Mouse (Mus musculus) liver, adult 10 weeks (tissue): ENCODE measurements around the gene Ccdc81. TPM values are rescaled to one million over a fixed set of nuclear protein-coding genes. Genes with fewer than 3 reads are reported as not detected.

Source experiments
- polyA plus RNA-seq: library from polyadenylated mRNA; stranded (reverse); fragments of 350-450 nt; fragmentation: Illumina TruSeq; extraction: RNeasy Lipid Tissue Mini Kit (QIAGEN cat#74804); gene quantifications from one replicate; pipeline ENCODE4 v1.2.3, GENCODE M21; 2014; ENCODE audit warnings: low read depth, low replicate concordance

Gene Ccdc81
- polyA plus RNA-seq = not detected

DNA sequence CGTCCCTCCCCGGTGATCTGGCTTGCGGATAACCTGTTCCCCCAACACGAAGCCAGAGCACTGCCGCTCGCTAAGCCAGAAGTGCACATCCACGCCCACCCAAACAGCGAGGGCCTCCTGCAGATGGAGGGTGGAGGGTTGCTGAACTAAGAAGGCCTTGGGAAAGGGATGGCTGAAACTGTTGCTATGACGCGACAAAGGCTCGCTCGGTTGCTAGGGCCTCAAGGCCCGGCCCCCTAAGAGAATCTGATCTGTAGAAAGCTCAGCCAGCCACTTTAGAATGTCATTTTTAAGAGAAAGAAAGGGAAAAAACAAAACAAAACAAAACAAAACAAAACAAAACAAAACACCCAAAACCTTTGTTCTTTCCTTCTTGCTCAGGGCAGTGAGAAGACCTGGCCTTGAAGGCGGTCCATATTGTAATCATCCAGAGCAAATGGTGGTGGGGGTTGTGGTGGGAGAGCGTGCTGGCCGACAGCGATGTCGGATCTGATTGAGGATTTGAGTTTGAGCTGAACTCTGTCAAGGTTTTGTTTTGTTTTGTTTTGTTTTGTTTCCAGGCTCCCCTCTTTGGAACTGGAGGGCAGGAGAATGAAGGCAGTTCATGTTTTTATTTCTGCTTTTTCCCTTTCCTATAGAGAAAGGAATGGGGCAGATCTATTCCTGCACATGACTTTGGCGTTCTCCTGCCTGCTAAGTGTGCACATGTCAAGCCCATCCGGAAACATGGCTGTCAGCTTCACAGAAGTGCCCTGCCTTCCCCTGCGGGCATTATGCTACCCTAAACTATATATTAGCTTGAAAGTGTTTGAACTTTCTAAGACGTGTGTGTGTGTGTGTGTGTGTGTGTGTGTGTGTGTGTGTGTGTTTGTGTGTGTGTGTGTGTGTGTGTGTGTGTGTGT lies at the start of gene Ccdc81:
Ccdc81 (minus strand) TSS at position 188 of the 902 bp plus-strand sequence.

DNA sequence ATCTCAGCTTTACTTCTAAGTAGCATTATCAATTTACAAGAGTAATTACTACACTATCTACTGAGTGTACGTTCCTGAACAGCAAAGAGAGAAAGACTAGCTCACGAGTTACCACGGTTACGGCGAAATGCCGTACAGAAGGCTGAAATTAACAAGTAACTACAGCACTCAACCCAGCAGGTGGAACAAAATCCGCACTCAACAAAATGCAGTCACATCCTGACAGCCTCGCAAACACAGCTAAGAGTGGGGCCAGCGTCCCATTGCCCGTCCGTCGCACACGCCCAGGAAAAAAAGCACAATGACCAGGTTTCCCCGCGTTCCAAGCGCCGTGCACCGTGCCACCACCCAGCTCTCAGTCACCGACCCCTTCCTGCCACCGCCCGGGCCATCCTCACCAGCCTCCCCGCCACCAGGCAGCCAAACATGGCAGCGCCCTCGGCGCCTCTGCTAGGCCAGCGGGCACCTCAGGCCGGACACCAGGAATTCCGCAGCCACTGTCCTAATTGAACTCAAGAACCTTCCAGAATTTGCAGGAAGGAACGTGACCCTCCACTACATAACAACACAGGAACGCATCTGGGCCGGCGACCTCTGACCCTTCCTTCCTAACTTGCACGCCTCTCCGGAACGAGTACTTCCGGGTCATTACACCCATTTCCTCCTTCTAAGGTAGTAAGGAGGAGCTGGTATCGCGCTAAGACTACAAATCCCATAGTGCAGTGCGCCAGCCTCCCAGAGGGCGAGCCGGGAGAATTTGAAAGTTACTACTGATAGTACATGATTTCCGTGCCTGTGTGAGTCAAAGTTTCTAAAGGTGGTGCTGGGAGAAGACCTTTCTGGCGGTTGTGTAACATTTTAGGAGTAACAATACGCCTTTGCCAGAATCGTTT lies 37.4 kb upstream of the Ccdc81 start, which contains the start of gene Hikeshi:
Hikeshi (minus strand) TSS at position 634 of the 893 bp plus-strand sequence.

Other genes with a start within 250 kb of the Ccdc81 start
- 58.4 TPM for gene Hikeshi, start 37.6 kb upstream of the Ccdc81 start, polyA plus RNA-seq
- gene Eed, start 77.4 kb upstream of the Ccdc81 start, polyA plus RNA-seq = 56.9 TPM
- 206 TPM for gene Picalm, start 226.6 kb upstream of the Ccdc81 start, polyA plus RNA-seq